8 mouse cellular contexts compared by ENCODE assay signal in genomic region chr2:26227788-26228187, GRCm38 (mm10). TPM values are rescaled to one million over a fixed set of nuclear protein-coding genes. Genes with fewer than 3 reads are reported as not detected.
DNase-seq lines count a peak whose midpoint lies in the region; ATAC-seq and TF ChIP-seq lines count a peak whose summit lies in the region.

No protein-coding gene starts in this region.

- H3K27me3 ChIP-seq in embryonic facial prominence, embryonic 13.5 days: no peaks in the 10 kb centered on the region
- no peaks in the 10 kb centered on the region for H3K27me3 ChIP-seq in hindbrain, embryonic 15.5 days
- H3K27me3 ChIP-seq in midbrain, embryonic 12.5 days: no peaks in the 10 kb centered on the region

- H3K4me3 ChIP-seq in gastrocnemius, adult 2 months: no peak overlapping the region
- no peak overlapping the region for H3K4me3 ChIP-seq in bone marrow, adult 2 months (replicated peaks; ENCODE audit: control insufficient read depth, low read depth, low read length)
- no peak overlapping the region for H3K4me3 ChIP-seq in embryonic facial prominence, embryonic 13.5 days
- H3K4me3 ChIP-seq in hindbrain, embryonic 15.5 days: no peak overlapping the region
- no peak overlapping the region for H3K4me3 ChIP-seq in midbrain, embryonic 12.5 days

- peak; percentile 83 for TF ChIP-seq CTCF in gastrocnemius, adult 2 months (IDR thresholded peaks at IDR 0.05)
- peak; percentile 66 for TF ChIP-seq CTCF in bone marrow, adult 2 months (IDR thresholded peaks at IDR 0.05; ENCODE audit: control insufficient read depth, insufficient read depth, low read length)

- no peak overlapping the region for H3K27ac ChIP-seq in gastrocnemius, adult 2 months
- no peak overlapping the region for H3K27ac ChIP-seq in bone marrow, adult 2 months (ENCODE audit: control insufficient read depth, insufficient read depth, low read depth, low read length, poor library complexity)
- no peak overlapping the region for H3K27ac ChIP-seq in embryonic facial prominence, embryonic 13.5 days
- no peak overlapping the region for H3K27ac ChIP-seq in hindbrain, embryonic 15.5 days (replicated peaks)
- H3K27ac ChIP-seq in midbrain, embryonic 12.5 days (replicated peaks): no peak overlapping the region

- 0 out of 2 replicates have a peak overlapping the region, but pooled peaks have one; percentile 44 for H3K9ac ChIP-seq in embryonic facial prominence, embryonic 13.5 days
- no peak overlapping the region for H3K9ac ChIP-seq in hindbrain, embryonic 15.5 days
- H3K9ac ChIP-seq in midbrain, embryonic 12.5 days (replicated peaks): no peak overlapping the region

- no peak for DNase-seq in gastrocnemius, adult 2 months
- no peak for DNase-seq in gastrocnemius, postnatal 36 days
- peak; percentile 60 to 68 for DNase-seq in left cerebral cortex, postnatal 25 days (ENCODE audit: low spot score in 2 of 2)
- peak; percentile 36 for DNase-seq in thymus, postnatal 25 days

- WGBS in bone marrow, adult 2 months: 72% methylated on average over 1 of the region's 1 CpGs
- WGBS in embryonic facial prominence, embryonic 13.5 days: 47% methylated on average over 1 of the region's 1 CpGs
- 57% methylated on average over 1 of the region's 1 CpGs for WGBS in hindbrain, embryonic 15.5 days
- WGBS in midbrain, embryonic 12.5 days: 76% methylated on average over 1 of the region's 1 CpGs

- peaks cover 36% of the 10 kb centered on the region for H3K36me3 ChIP-seq in embryonic facial prominence, embryonic 13.5 days
- peaks cover 7% of the 10 kb centered on the region for H3K36me3 ChIP-seq in hindbrain, embryonic 15.5 days
- peaks cover 23% of the 10 kb centered on the region for H3K36me3 ChIP-seq in midbrain, embryonic 12.5 days

- H3K4me1 ChIP-seq in bone marrow, adult 2 months (ENCODE audit: control insufficient read depth, insufficient read depth, low read length): no peaks in the 10 kb centered on the region
- no peaks in the 10 kb centered on the region for H3K4me1 ChIP-seq in embryonic facial prominence, embryonic 13.5 days
- no peaks in the 10 kb centered on the region for H3K4me1 ChIP-seq in hindbrain, embryonic 15.5 days (replicated peaks)
- no peaks in the 10 kb centered on the region for H3K4me1 ChIP-seq in midbrain, embryonic 12.5 days

- no peaks in the 10 kb centered on the region for H3K9me3 ChIP-seq in embryonic facial prominence, embryonic 13.5 days
- H3K9me3 ChIP-seq in hindbrain, embryonic 15.5 days: no peaks in the 10 kb centered on the region
- H3K9me3 ChIP-seq in midbrain, embryonic 12.5 days: no peaks in the 10 kb centered on the region

- ATAC-seq in embryonic facial prominence, embryonic 13.5 days (ENCODE audit: insufficient number of reproducible peaks, insufficient read depth, low FRiP score, low TSS enrichment, low read depth): no peak; the same call in 1 of the 2 replicates
- peak; percentile 82; the same call in 1 of the 2 replicates for ATAC-seq in hindbrain, embryonic 15.5 days (ENCODE audit: low FRiP score, low read depth)
- ATAC-seq in midbrain, embryonic 12.5 days (ENCODE audit: low FRiP score, low read depth): peak; percentile 72; the same call in 1 of the 2 replicates

- intact Hi-C loops in gastrocnemius, adult 2 months (cut with DNase I): loop anchor here (5.0 kb wide), 1 partner anchor 70 kb away; no protein-coding TSS in a partner anchor
- intact Hi-C loops in gastrocnemius, postnatal 36 days (cut with DNase I): loop anchor here (1.0 kb wide), 1 partner anchor 73 kb away; no protein-coding TSS in a partner anchor
- intact Hi-C loops in left cerebral cortex, postnatal 25 days (cut with DNase I): loop anchor here (1.0 kb wide), 1 partner anchor 74 kb away; no protein-coding TSS in a partner anchor

- no peak for TF ChIP-seq POLR2A in bone marrow, adult 2 months (IDR thresholded peaks at IDR 0.05; ENCODE audit: borderline replicate concordance, control insufficient read depth, low read depth, low read length)

- no peak overlapping the region for H3K4me2 ChIP-seq in embryonic facial prominence, embryonic 13.5 days
- no peak overlapping the region for H3K4me2 ChIP-seq in hindbrain, embryonic 15.5 days
- no peak overlapping the region for H3K4me2 ChIP-seq in midbrain, embryonic 12.5 days (replicated peaks)

RNA-seq across cellular contexts. Expression of gene Qsox2, which starts 9.5 kb away (rescaled TPM):
- 1 to 10 TPM; 3.0 to 3.9 TPM for total RNA-seq in gastrocnemius, adult 2 months (2021)
- 1 to 10 TPM; 3.0 to 3.9 TPM for total RNA-seq in gastrocnemius, postnatal 36 days (2021)
- 2.2 and 2.6 TPM in 2 replicates for polyA plus RNA-seq in bone marrow, adult 2 months (2011; ENCODE audit: insufficient read depth, insufficient read length, low replicate concordance, missing spikeins)
- polyA plus RNA-seq in embryonic facial prominence, embryonic 13.5 days (2015; fragmentation: Nextera tagmentation; extraction: Ambion mirVana): 14.6 and 18.3 TPM in 2 replicates
- polyA plus RNA-seq in hindbrain, embryonic 15.5 days (2015; fragmentation: Nextera tagmentation; extraction: Ambion mirVana): 16.7 and 16.9 TPM in 2 replicates
- total RNA-seq in left cerebral cortex, postnatal 25 days (2021): 10 to 100 TPM; 23.0 to 23.5 TPM
- polyA plus RNA-seq in midbrain, embryonic 12.5 days (2016; fragmentation: Nextera tagmentation; extraction: Ambion mirVana): 21.2 and 22.2 TPM in 2 replicates

RNA-seq across cellular contexts. Expression of gene Lhx3, which starts 19.7 kb away (rescaled TPM):
- total RNA-seq in gastrocnemius, adult 2 months (2021): not detected
- not detected for total RNA-seq in gastrocnemius, postnatal 36 days (2021)
- not detected in 2 replicates for polyA plus RNA-seq in bone marrow, adult 2 months (2011; ENCODE audit: insufficient read depth, insufficient read length, low replicate concordance, missing spikeins)
- 0.12 and 0.15 TPM in 2 replicates for polyA plus RNA-seq in embryonic facial prominence, embryonic 13.5 days (2015; fragmentation: Nextera tagmentation; extraction: Ambion mirVana)
- polyA plus RNA-seq in hindbrain, embryonic 15.5 days (2015; fragmentation: Nextera tagmentation; extraction: Ambion mirVana): 4.1 and 4.2 TPM in 2 replicates
- total RNA-seq in left cerebral cortex, postnatal 25 days (2021): under 1 TPM in 1 of 2 experiments, not detected in 1; 0.16 TPM
- polyA plus RNA-seq in midbrain, embryonic 12.5 days (2016; fragmentation: Nextera tagmentation; extraction: Ambion mirVana): 0.10 and 0.13 TPM in 2 replicates

Comparison
In these comparisons a context has a peak if more than half of its experiments do, and no peak if none do; other contexts are left out.
1. DNase-seq: peak in left cerebral cortex, postnatal 25 days (2 of 2) and thymus, postnatal 25 days (single experiment); none in gastrocnemius, adult 2 months (single experiment) and gastrocnemius, postnatal 36 days (0 of 2).